Mouse (Mus musculus): ENCODE measurements around the gene Vtn. TPM values are rescaled to one million over a fixed set of nuclear protein-coding genes. Genes with fewer than 3 reads are reported as not detected.
"Not testable (repeated sequence)": the region's sequence is repeated elsewhere in the genome, so short reads cannot be mapped to it uniquely, and the experiment has no call there.

The Vtn gene
- polyA plus RNA-seq, 1 experiment, result not detected

GRCm38 (mm10) chr11:78522481-78522997 is 23.6 kb downstream of the Vtn start:
- Histone ChIP-seq H3K27ac (ENCODE audit: insufficient read depth, low read depth, low read length) (0 out of 2 replicates have a peak overlapping the region, but pooled peaks have one; percentile 32), H3K4me3 (ENCODE audit: insufficient read depth, low read depth, low read length) (no peak overlapping the region), H3K4me1 (ENCODE audit: control insufficient read depth, insufficient read depth, low read length) (no peaks in the 10 kb centered on the region)
- WGBS, result 100% methylated on average over 1 of the region's 1 CpGs
- TF ChIP-seq CTCF (IDR thresholded peaks at IDR 0.05; ENCODE audit: insufficient read depth, low read depth, low read length) (no peak), POLR2A (IDR thresholded peaks at IDR 0.05; ENCODE audit: insufficient read depth, low read depth, low read length) (no peak)

- TF ChIP-seq POLR2A (IDR thresholded peaks at IDR 0.05; ENCODE audit: insufficient read depth, low read depth, low read length) (no peak), CTCF (IDR thresholded peaks at IDR 0.05; ENCODE audit: insufficient read depth, low read depth, low read length) (no peak)
- 73% methylated on average over 9 of the region's 9 CpGs for WGBS
- Histone ChIP-seq H3K4me1 (ENCODE audit: control insufficient read depth, insufficient read depth, low read length) (no peaks in the 10 kb centered on the region), H3K4me3 (ENCODE audit: insufficient read depth, low read depth, low read length) (no peak overlapping the region), H3K27ac (ENCODE audit: insufficient read depth, low read depth, low read length) (no peak overlapping the region; the same call in 1 of the 2 replicates)
Observed at GRCm38 (mm10) chr11:78523241-78523955, 24.5 kb downstream of the Vtn start.

- Histone ChIP-seq H3K27ac (ENCODE audit: insufficient read depth, low read depth, low read length) (no peak overlapping the region), H3K4me3 (ENCODE audit: insufficient read depth, low read depth, low read length) (no peak overlapping the region), H3K4me1 (ENCODE audit: control insufficient read depth, insufficient read depth, low read length) (no peaks in the 10 kb centered on the region)
- 22% methylated on average over 2 of the region's 2 CpGs for WGBS
- no peak for TF ChIP-seq POLR2A (IDR thresholded peaks at IDR 0.05; ENCODE audit: insufficient read depth, low read depth, low read length)
- TF ChIP-seq CTCF (IDR thresholded peaks at IDR 0.05; ENCODE audit: insufficient read depth, low read depth, low read length), result no peak
Observed at GRCm38 (mm10) chr11:78524838-78525237, 25.9 kb downstream of the Vtn start.

- Histone ChIP-seq H3K27ac (ENCODE audit: insufficient read depth, low read depth, low read length) (no peak overlapping the region), H3K4me1 (ENCODE audit: control insufficient read depth, insufficient read depth, low read length) (no peaks in the 10 kb centered on the region), H3K4me3 (ENCODE audit: insufficient read depth, low read depth, low read length) (no peak overlapping the region)
- WGBS, result 85% methylated on average over 9 of the region's 9 CpGs
- no peak for TF ChIP-seq POLR2A (IDR thresholded peaks at IDR 0.05; ENCODE audit: insufficient read depth, low read depth, low read length)
- TF ChIP-seq CTCF (IDR thresholded peaks at IDR 0.05; ENCODE audit: insufficient read depth, low read depth, low read length), result no peak
Observed at GRCm38 (mm10) chr11:78528714-78529113, 29.8 kb downstream of the Vtn start.

- 92% methylated on average over 12 of the region's 12 CpGs for WGBS
- no peak overlapping the region for H3K27ac ChIP-seq (ENCODE audit: insufficient read depth, low read depth, low read length)
- no peaks in the 10 kb centered on the region for H3K4me1 ChIP-seq (ENCODE audit: control insufficient read depth, insufficient read depth, low read length)
- TF ChIP-seq POLR2A (IDR thresholded peaks at IDR 0.05; ENCODE audit: insufficient read depth, low read depth, low read length) (no peak), CTCF (IDR thresholded peaks at IDR 0.05; ENCODE audit: insufficient read depth, low read depth, low read length) (no peak)
- H3K4me3 ChIP-seq (ENCODE audit: insufficient read depth, low read depth, low read length), result no peak overlapping the region
Observed at GRCm38 (mm10) chr11:78530001-78530400, 31.1 kb downstream of the Vtn start.

- WGBS, result 73% methylated on average over 6 of the region's 6 CpGs
- Histone ChIP-seq H3K4me1 (ENCODE audit: control insufficient read depth, insufficient read depth, low read length) (no peaks in the 10 kb centered on the region), H3K4me3 (ENCODE audit: insufficient read depth, low read depth, low read length) (no peak overlapping the region), H3K27ac (ENCODE audit: insufficient read depth, low read depth, low read length) (no peak overlapping the region)
- TF ChIP-seq CTCF (IDR thresholded peaks at IDR 0.05; ENCODE audit: insufficient read depth, low read depth, low read length), result no peak
Observed at GRCm38 (mm10) chr11:78531046-78531445, 32.2 kb downstream of the Vtn start.

GRCm38 (mm10) chr11:78531515-78531914 is 32.6 kb downstream of the Vtn start:
- H3K4me1 ChIP-seq (ENCODE audit: control insufficient read depth, insufficient read depth, low read length); H3K27ac ChIP-seq (ENCODE audit: insufficient read depth, low read depth, low read length); H3K4me3 ChIP-seq (ENCODE audit: insufficient read depth, low read depth, low read length): not testable (repeated sequence)
- 97% methylated on average over 10 of the region's 10 CpGs for WGBS

GRCm38 (mm10) chr11:78534516-78534915 is 35.6 kb downstream of the Vtn start:
- no peak overlapping the region for H3K27ac ChIP-seq (ENCODE audit: insufficient read depth, low read depth, low read length)
- no peak overlapping the region for H3K4me3 ChIP-seq (ENCODE audit: insufficient read depth, low read depth, low read length)
- 67% methylated on average over 4 of the region's 4 CpGs for WGBS
- H3K4me1 ChIP-seq (ENCODE audit: control insufficient read depth, insufficient read depth, low read length), result peaks cover 10% of the 10 kb centered on the region
- TF ChIP-seq CTCF (IDR thresholded peaks at IDR 0.05; ENCODE audit: insufficient read depth, low read depth, low read length), result no peak
- no peak for TF ChIP-seq POLR2A (IDR thresholded peaks at IDR 0.05; ENCODE audit: insufficient read depth, low read depth, low read length)

GRCm38 (mm10) chr11:78535376-78536079 is 36.6 kb downstream of the Vtn start:
- no peak for TF ChIP-seq CTCF (IDR thresholded peaks at IDR 0.05; ENCODE audit: insufficient read depth, low read depth, low read length)
- TF ChIP-seq POLR2A (IDR thresholded peaks at IDR 0.05; ENCODE audit: insufficient read depth, low read depth, low read length), result no peak
- H3K4me1 ChIP-seq (ENCODE audit: control insufficient read depth, insufficient read depth, low read length), result peaks cover 10% of the 10 kb centered on the region
- H3K4me3 ChIP-seq (ENCODE audit: insufficient read depth, low read depth, low read length), result peak overlapping the region; percentile 64
- WGBS, result under 1% methylated on average over 23 of the region's 23 CpGs
- peak overlapping the region; percentile 63 for H3K27ac ChIP-seq (ENCODE audit: insufficient read depth, low read depth, low read length)
